In the genomic region with DNA sequence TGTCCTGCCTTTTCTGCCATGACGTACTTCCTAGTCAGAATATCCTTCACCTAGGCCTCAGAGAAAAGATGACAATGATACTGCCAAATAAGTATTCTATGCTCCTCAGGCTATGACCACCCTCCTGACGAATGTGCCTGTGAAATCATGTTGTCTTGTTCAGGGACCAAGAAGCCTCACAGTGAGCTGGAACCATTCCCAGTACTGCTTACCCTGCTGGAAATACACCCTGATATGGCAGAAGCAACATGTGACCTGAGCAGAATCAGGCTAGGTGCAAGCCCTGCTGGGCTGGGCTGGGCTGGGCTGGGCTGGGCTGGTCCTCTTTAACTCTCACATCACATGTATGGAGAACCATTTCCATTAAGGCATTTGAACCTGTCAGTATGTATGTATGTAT, we compare ENCODE assay signal across 25 mouse cellular contexts.
A peak's percentile ranks its signal among the peaks of the same experiment; 100 is the strongest.
DNase-seq lines count a peak whose midpoint lies in the region; ATAC-seq and TF ChIP-seq lines count a peak whose summit lies in the region.
"Had no signal": no experiment of that assay in that cellular context is flagged by ENCODE, and none has a peak within 500 bp of the region (broad histone marks: within the 10 kb centered on the region; RNA-seq: fewer than 3 reads in every experiment).

No protein-coding gene starts in this region.

- intact Hi-C loops in heart, postnatal 10 days (cut with DNase I), result loop anchor here (10.0 kb wide), 1 partner anchor 723 kb away; no protein-coding TSS in a partner anchor
- intact Hi-C loops in gastrocnemius, postnatal 14 days (cut with DNase I; ENCODE audit: low total_unique reads), result no loop called here

- no peak overlapping the region for H3K9ac ChIP-seq in forebrain, embryonic 12.5 days
- H3K9ac ChIP-seq in forebrain, embryonic 11.5 days (ENCODE audit: low read length), result no peak overlapping the region
- H3K9ac ChIP-seq in heart, embryonic 14.5 days (ENCODE audit: low read length), result no peak overlapping the region
- H3K9ac ChIP-seq in heart, embryonic 11.5 days (ENCODE audit: low read depth, low read length), result no peak overlapping the region
- H3K9ac ChIP-seq in forebrain, embryonic 15.5 days (replicated peaks), result no peak overlapping the region
- H3K9ac ChIP-seq in lung, postnatal 0 days (replicated peaks; ENCODE audit: low read depth), result no peak overlapping the region
- H3K9ac ChIP-seq: embryonic facial prominence, embryonic 15.5 days; hindbrain, embryonic 13.5 days; neural tube, embryonic 15.5 days had no signal

- peak overlapping the region; percentile 46; the same call in 1 of the 2 replicates for H3K27ac ChIP-seq in forebrain, embryonic 12.5 days
- H3K27ac ChIP-seq in forebrain, embryonic 11.5 days (ENCODE audit: low read depth, low read length), result no peak overlapping the region
- H3K27ac ChIP-seq in heart, embryonic 14.5 days (replicated peaks in 1 of 2; ENCODE audit: control insufficient read depth in 1 of 2, insufficient read depth in 1 of 2, low read depth in 2 of 2, low read length in 2 of 2), result peak overlapping the region; percentile 48 to 65; a peak in 3 of 4 replicates
- H3K27ac ChIP-seq in heart, embryonic 11.5 days (ENCODE audit: low read depth, low read length), result no peak overlapping the region
- H3K27ac ChIP-seq in forebrain, embryonic 15.5 days (replicated peaks), result peak overlapping the region; percentile 62
- no peak overlapping the region for H3K27ac ChIP-seq in lung, postnatal 0 days (ENCODE audit: low read length)
- H3K27ac ChIP-seq: embryonic facial prominence, embryonic 15.5 days; heart, adult 2 months; hindbrain, embryonic 13.5 days; neural tube, embryonic 15.5 days had no signal

- TF ChIP-seq EP300 in lung, postnatal 0 days (IDR thresholded peaks at IDR 0.05), result no peak

- no peak overlapping the region for H3K4me2 ChIP-seq in forebrain, embryonic 12.5 days
- H3K4me2 ChIP-seq in forebrain, embryonic 11.5 days (ENCODE audit: low read depth, low read length, severe bottlenecking), result no peak overlapping the region
- no peak overlapping the region for H3K4me2 ChIP-seq in heart, embryonic 14.5 days (ENCODE audit: low read length)
- H3K4me2 ChIP-seq in heart, embryonic 11.5 days, result no peak overlapping the region
- no peak overlapping the region for H3K4me2 ChIP-seq in forebrain, embryonic 15.5 days (replicated peaks)
- H3K4me2 ChIP-seq in lung, postnatal 0 days (replicated peaks; ENCODE audit: low read depth, low read length), result no peak overlapping the region
- H3K4me2 ChIP-seq: embryonic facial prominence, embryonic 15.5 days; hindbrain, embryonic 13.5 days; midbrain, embryonic 11.5 days; neural tube, embryonic 15.5 days had no signal

- no peaks in the 10 kb centered on the region for H3K36me3 ChIP-seq in forebrain, embryonic 12.5 days (replicated peaks)
- no peaks in the 10 kb centered on the region for H3K36me3 ChIP-seq in forebrain, embryonic 11.5 days (ENCODE audit: control insufficient read depth, insufficient read depth, low read length)
- no peaks in the 10 kb centered on the region for H3K36me3 ChIP-seq in heart, embryonic 14.5 days (ENCODE audit: control insufficient read depth, insufficient read depth, low read length)
- no peaks in the 10 kb centered on the region for H3K36me3 ChIP-seq in heart, embryonic 11.5 days (ENCODE audit: control insufficient read depth, insufficient read depth, low read length)
- no peaks in the 10 kb centered on the region for H3K36me3 ChIP-seq in forebrain, embryonic 15.5 days
- H3K36me3 ChIP-seq in lung, postnatal 0 days (ENCODE audit: insufficient read depth, low read length), result no peaks in the 10 kb centered on the region
- H3K36me3 ChIP-seq: embryonic facial prominence, embryonic 15.5 days; G1E; hindbrain, embryonic 13.5 days; neural tube, embryonic 15.5 days had no signal

- DNase-seq in forebrain, embryonic 11.5 days (ENCODE audit: low spot score), result no peak
- peak; percentile 49 to 62 for DNase-seq in heart, postnatal 10 days
- DNase-seq in lung, postnatal 0 days (ENCODE audit: low spot score), result no peak
- no peak for DNase-seq in gastrocnemius, postnatal 14 days
- DNase-seq: adrenal gland, adult 2 months; cerebellum, adult 11-12 months; gastrocnemius, postnatal 25 days; kidney, adult 9 months; kidney, postnatal 14 days; left cerebral cortex, postnatal 4 days; right cerebral cortex, adult 18-20 months; right cerebral cortex, postnatal 4 days; thymus, postnatal 25 days had no signal

- no peaks in the 10 kb centered on the region for H3K9me3 ChIP-seq in forebrain, embryonic 12.5 days
- H3K9me3 ChIP-seq in forebrain, embryonic 11.5 days (ENCODE audit: control insufficient read depth, low read length), result no peaks in the 10 kb centered on the region
- no peaks in the 10 kb centered on the region for H3K9me3 ChIP-seq in heart, embryonic 14.5 days (ENCODE audit: control insufficient read depth, low read length)
- no peaks in the 10 kb centered on the region for H3K9me3 ChIP-seq in heart, embryonic 11.5 days (replicated peaks; ENCODE audit: control insufficient read depth, low read length)
- no peaks in the 10 kb centered on the region for H3K9me3 ChIP-seq in forebrain, embryonic 15.5 days
- no peaks in the 10 kb centered on the region for H3K9me3 ChIP-seq in lung, postnatal 0 days (ENCODE audit: low read length)
- H3K9me3 ChIP-seq: embryonic facial prominence, embryonic 15.5 days; G1E; hindbrain, embryonic 13.5 days; neural tube, embryonic 15.5 days had no signal

- H3K4me1 ChIP-seq in forebrain, embryonic 12.5 days, result peaks cover 20% of the 10 kb centered on the region
- H3K4me1 ChIP-seq in forebrain, embryonic 11.5 days (replicated peaks; ENCODE audit: control insufficient read depth, insufficient read depth, low read length), result no peaks in the 10 kb centered on the region; the same call in 1 of the 2 replicates
- peaks cover 4 to 6% of the 10 kb centered on the region in 2 experiments; a peak in 3 of 4 replicates for H3K4me1 ChIP-seq in heart, embryonic 14.5 days (ENCODE audit: control insufficient read depth in 2 of 2, insufficient read depth in 2 of 2, low read length in 2 of 2)
- no peaks in the 10 kb centered on the region; the same call in 1 of the 2 replicates for H3K4me1 ChIP-seq in heart, embryonic 11.5 days (ENCODE audit: control insufficient read depth, insufficient read depth, low read length)
- peaks cover 34% of the 10 kb centered on the region for H3K4me1 ChIP-seq in forebrain, embryonic 15.5 days
- H3K4me1 ChIP-seq in lung, postnatal 0 days (ENCODE audit: insufficient read depth, low read depth, low read length), result no peaks in the 10 kb centered on the region
- H3K4me1 ChIP-seq: embryonic facial prominence, embryonic 15.5 days; neural tube, embryonic 15.5 days had no signal

- 88% methylated on average over 2 of the region's 2 CpGs for WGBS in forebrain, embryonic 12.5 days
- WGBS in forebrain, embryonic 11.5 days, result 84% methylated on average over 2 of the region's 2 CpGs
- WGBS in heart, embryonic 14.5 days, result 33% methylated on average over 2 of the region's 2 CpGs
- WGBS in heart, embryonic 11.5 days (ENCODE audit: insufficient replicate concordance), result 73% methylated on average over 2 of the region's 2 CpGs
- WGBS in forebrain, embryonic 15.5 days, result 53% methylated on average over 2 of the region's 2 CpGs
- 68% methylated on average over 2 of the region's 2 CpGs for WGBS in lung, postnatal 0 days

- no peaks in the 10 kb centered on the region for H3K27me3 ChIP-seq in forebrain, embryonic 12.5 days
- no peaks in the 10 kb centered on the region for H3K27me3 ChIP-seq in forebrain, embryonic 11.5 days (ENCODE audit: control insufficient read depth, insufficient read depth, low read length)
- no peaks in the 10 kb centered on the region for H3K27me3 ChIP-seq in heart, embryonic 14.5 days (ENCODE audit: control insufficient read depth, insufficient read depth, low read length)
- H3K27me3 ChIP-seq in heart, embryonic 11.5 days (ENCODE audit: control insufficient read depth, insufficient read depth, low read length), result no peaks in the 10 kb centered on the region
- H3K27me3 ChIP-seq in forebrain, embryonic 15.5 days, result no peaks in the 10 kb centered on the region
- no peaks in the 10 kb centered on the region for H3K27me3 ChIP-seq in lung, postnatal 0 days (replicated peaks; ENCODE audit: insufficient read depth, low read length)
- H3K27me3 ChIP-seq: CH12.LX; embryonic facial prominence, embryonic 15.5 days; hindbrain, embryonic 13.5 days; neural tube, embryonic 15.5 days had no signal

- TF ChIP-seq CTCF in lung, postnatal 0 days (IDR thresholded peaks at IDR 0.05), result no peak

- ATAC-seq in forebrain, embryonic 12.5 days (ENCODE audit: low FRiP score), result no peak
- ATAC-seq in forebrain, embryonic 11.5 days (replicated peaks; ENCODE audit: low FRiP score), result no peak
- ATAC-seq in heart, embryonic 14.5 days (ENCODE audit: insufficient number of reproducible peaks, insufficient read depth, low FRiP score, low read depth), result peak; percentile 89
- no peak; the same call in 1 of the 2 replicates for ATAC-seq in heart, embryonic 11.5 days (replicated peaks; ENCODE audit: insufficient number of reproducible peaks, low FRiP score, low TSS enrichment)
- ATAC-seq in forebrain, embryonic 15.5 days (replicated peaks), result no peak
- ATAC-seq in lung, postnatal 0 days, result no peak
- ATAC-seq: inflammation-experienced regulatory T-cells, adult 6 months had no signal

- no peak overlapping the region for H3K4me3 ChIP-seq in forebrain, embryonic 12.5 days (replicated peaks)
- no peak overlapping the region for H3K4me3 ChIP-seq in forebrain, embryonic 11.5 days (ENCODE audit: low read depth, low read length)
- H3K4me3 ChIP-seq in heart, embryonic 14.5 days (ENCODE audit: control insufficient read depth in 1 of 2, insufficient read depth in 1 of 2, low read depth in 1 of 2, low read length in 2 of 2), result no peak overlapping the region
- no peak overlapping the region for H3K4me3 ChIP-seq in heart, embryonic 11.5 days (ENCODE audit: low read depth, low read length)
- H3K4me3 ChIP-seq in forebrain, embryonic 15.5 days, result no peak overlapping the region
- H3K4me3 ChIP-seq in lung, postnatal 0 days (ENCODE audit: low read depth, low read length), result no peak overlapping the region
- H3K4me3 ChIP-seq: embryonic facial prominence, embryonic 15.5 days; heart, adult 2 months; hindbrain, embryonic 13.5 days; neural tube, embryonic 15.5 days had no signal

Comparison
In these comparisons a context has a peak if more than half of its experiments do, and no peak if none do; other contexts are left out.
1. H3K27ac ChIP-seq: peak in forebrain, embryonic 12.5 days (single experiment), heart, embryonic 14.5 days (2 of 2) and forebrain, embryonic 15.5 days (single experiment); none in forebrain, embryonic 11.5 days (single experiment), heart, embryonic 11.5 days (single experiment) and lung, postnatal 0 days (single experiment).
2. DNase-seq: peak in heart, postnatal 10 days (2 of 2); none in forebrain, embryonic 11.5 days (single experiment), lung, postnatal 0 days (single experiment) and gastrocnemius, postnatal 14 days (single experiment).